Mouse (Mus musculus) ES-Bruce4 (cell line): ENCODE measurements around the gene Exph5.

Source experiments
- CTCF ChIP-seq: IDR thresholded peaks from one replicate; pipeline ENCODE4 v1.8.1; 2011; ENCODE audit warnings: low read depth, low read length
- EP300 ChIP-seq: IDR thresholded peaks from 2 replicates; pipeline ENCODE4 v1.6.1; 2011; ENCODE audit warnings: low read depth, low read length; ENCODE audit not compliant: insufficient read depth
- POLR2A ChIP-seq: IDR thresholded peaks from one replicate; pipeline ENCODE4 v1.8.1; 2011; ENCODE audit warnings: low read length; ENCODE audit not compliant: insufficient read depth

DNA sequence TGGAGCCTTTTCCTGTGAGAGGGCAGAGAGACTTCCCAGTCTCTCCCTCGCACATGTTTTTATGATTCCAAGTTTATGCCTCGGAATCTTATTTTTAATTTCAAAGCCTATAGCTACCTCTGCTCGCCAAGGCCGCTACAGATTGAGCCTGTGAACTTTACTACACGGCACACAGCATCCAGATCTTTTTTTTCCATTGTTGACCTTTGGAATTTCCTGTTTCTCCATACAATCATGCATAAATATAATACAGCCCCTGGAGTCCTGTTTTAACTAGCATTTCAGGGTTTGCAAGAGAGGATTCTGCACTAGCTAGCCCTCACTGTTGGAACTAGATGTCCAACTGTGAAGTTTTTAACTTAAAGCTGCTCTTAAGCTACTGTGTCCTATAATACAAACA lies 29.3 kb upstream of the Exph5 start:
- TF ChIP-seq CTCF (no peak), POLR2A (no peak), EP300 (no peak)
